Mouse (Mus musculus) right cerebral cortex, postnatal 36 days (tissue): ENCODE results near the gene RPS10-NUDT3.

Experiments
- DNase-seq, 2 experiments: peaks; one replicate each; pipeline ENCODE4 v3.0.0; 2022; ENCODE audit warnings: low spot score in 2 of 2, mixed read lengths in 1 of 2

The RPS10-NUDT3 gene

GRCm38 (mm10) chr17:27575116-27575776, 59.8 kb downstream of the RPS10-NUDT3 start:
- no peak for DNase-seq

- DNase-seq: peak in 1 of 2 experiments; percentile 61
These were observed 60.4 kb downstream of the RPS10-NUDT3 start for GRCm38 (mm10) chr17:27574470-27575115.

- no peak for DNase-seq
These were observed 61.2 kb downstream of the RPS10-NUDT3 start for GRCm38 (mm10) chr17:27573772-27574320.

DNA sequence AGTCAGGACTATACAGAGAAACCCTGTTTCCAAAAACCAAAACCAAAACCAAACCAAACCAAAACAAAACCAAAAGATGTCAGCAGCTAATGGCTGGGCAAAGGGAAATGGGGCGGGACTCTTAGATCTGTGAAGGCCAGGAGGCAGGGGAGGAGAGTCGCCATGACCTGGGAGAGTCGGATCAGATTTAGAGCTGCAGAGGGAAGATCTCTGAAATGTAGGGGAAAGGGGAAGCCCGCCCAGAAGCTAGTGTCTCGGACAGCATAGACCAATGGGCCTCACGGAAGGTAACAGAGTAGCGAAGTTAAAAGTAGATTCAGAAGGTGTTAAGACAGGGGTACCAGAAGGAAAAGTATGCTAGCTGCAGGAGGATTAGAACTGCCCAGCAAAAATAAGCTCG, 63.7 kb downstream of the RPS10-NUDT3 start:
- no peak for DNase-seq

- no peak for DNase-seq
These were observed 66.8 kb downstream of the RPS10-NUDT3 start for GRCm38 (mm10) chr17:27568228-27568627.

- no peak for DNase-seq
These were observed 69.1 kb downstream of the RPS10-NUDT3 start for GRCm38 (mm10) chr17:27565942-27566267.

GRCm38 (mm10) chr17:27565163-27565941, 69.7 kb downstream of the RPS10-NUDT3 start, which contains the start of gene AI413582:
AI413582 (minus strand) TSS chr17:27565756.
- peak; percentile 92 to 93 for DNase-seq

GRCm38 (mm10) chr17:27564391-27565162, 70.4 kb downstream of the RPS10-NUDT3 start:
- no peak for DNase-seq

- DNase-seq: no peak
These were observed 71.2 kb downstream of the RPS10-NUDT3 start for GRCm38 (mm10) chr17:27563771-27564244.

DNA sequence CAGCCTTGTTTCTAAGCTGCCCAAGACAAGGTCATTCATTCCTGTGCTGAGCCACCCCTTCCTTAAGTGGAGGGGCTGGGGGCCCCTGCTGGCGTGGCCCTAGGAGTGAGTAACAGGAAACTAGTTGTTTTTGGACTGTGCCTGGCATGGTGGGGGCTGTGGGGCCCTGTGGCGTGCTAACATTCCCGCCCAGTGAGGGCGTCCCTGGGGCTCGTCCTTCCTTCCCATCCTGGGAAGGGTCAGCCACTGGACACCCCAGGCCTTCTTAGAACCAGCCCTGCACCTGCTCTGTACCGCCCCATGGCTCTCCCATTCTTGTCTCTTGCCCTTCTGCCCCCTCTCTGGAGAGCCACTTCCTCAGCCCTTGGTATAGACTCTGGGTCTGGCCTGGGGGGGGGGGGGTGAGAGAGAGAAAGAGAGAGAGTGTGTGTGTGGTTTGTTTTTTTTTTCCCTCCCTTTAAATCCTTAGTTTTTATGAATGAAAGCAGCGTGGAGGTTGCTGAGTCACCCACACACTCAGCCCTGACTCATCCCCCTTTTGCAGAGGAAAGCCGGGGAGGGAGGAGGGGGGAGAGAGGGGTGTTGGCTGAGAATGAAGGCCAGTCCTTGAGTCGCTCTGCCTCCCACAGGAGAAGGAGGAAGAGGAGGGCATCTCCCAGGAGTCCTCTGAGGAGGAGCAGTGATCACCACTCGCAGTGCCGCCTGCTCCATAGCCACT, 73.1 kb downstream of the RPS10-NUDT3 start:
- peak; percentile 66 to 68 for DNase-seq

GRCm38 (mm10) chr17:27560926-27561480, 74.0 kb downstream of the RPS10-NUDT3 start:
- no peak for DNase-seq

GRCm38 (mm10) chr17:27559596-27559995, 75.4 kb downstream of the RPS10-NUDT3 start:
- DNase-seq: no peak

GRCm38 (mm10) chr17:27558845-27559244, 76.2 kb downstream of the RPS10-NUDT3 start:
- no peak for DNase-seq

- DNase-seq: no peak
These were observed 76.9 kb downstream of the RPS10-NUDT3 start for GRCm38 (mm10) chr17:27557927-27558661.

- DNase-seq: no peak
These were observed 77.7 kb downstream of the RPS10-NUDT3 start for GRCm38 (mm10) chr17:27557181-27557926.

DNA sequence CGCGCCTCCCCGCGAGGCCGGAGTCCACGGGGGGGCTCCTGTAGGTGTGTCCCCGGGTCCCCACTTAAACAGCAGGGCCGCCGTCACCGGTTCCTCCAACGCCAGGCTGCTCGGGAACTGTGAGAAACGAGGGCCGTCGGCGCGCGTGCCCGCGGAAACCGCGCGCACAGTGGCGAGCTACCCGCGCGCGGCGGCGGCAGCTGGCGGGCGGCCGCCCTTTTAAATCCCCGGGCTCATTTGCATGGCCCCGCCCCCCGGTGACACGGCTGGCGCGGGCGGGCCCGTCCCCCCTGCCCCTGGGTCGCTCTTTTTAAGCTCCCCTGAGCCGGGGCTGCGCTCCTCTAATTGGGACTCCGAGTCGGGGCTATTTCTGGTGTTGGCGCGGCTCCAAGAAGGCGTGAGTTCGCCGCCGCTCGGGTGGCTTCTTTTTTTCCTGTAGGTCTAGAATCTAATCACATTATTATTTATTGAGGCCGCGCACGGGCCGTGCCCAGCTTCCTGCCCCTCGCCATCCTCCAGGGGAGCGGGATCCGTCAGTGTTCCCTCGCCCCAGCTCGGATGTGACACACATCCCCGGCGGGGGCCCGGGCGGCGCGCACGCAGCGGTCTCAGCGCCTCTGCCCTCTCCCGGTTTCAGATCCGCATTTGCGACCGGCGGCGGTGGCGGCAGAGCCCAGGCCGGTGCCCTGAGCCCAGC, 78.6 kb downstream of the RPS10-NUDT3 start, which contains the start of gene Hmga1:
Gene Hmga1, plus strand, starts transcription at position 183 of the 697 bp plus-strand sequence.
- DNase-seq: peak in 1 of 2 experiments; percentile 72

DNA sequence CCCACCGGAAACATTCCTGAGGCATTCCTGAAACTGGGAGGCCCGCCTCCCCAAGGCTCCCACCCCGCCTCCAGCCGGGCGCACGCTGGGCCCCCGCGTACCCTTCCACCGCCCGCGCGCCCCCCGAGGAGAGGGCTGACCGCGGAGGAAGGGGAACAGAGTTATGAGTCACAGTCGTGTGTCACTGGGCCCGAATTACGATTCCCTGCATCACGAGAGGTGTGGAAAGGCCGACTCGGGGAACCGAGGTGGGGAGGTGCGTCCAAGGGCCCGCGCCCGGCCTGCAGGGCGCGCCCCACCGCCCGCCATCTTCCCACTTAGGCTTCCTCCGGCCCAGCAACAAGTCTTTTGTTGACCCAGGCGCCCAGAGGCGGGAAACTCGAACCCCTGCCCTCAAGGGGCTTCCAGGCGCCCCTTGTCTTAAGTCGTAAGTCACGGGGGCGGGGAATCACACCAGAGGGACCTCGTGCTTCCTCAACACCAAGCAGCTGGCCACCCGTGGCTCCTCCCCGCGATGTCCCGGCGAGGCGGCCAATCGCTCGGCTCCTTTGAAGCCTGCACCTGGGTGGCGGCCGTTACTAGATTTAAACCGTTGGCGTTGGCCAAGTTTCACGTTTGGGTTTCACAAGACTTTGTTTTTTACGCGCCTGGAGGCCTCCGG, 79.4 kb downstream of the RPS10-NUDT3 start:
- DNase-seq: no peak

DNA sequence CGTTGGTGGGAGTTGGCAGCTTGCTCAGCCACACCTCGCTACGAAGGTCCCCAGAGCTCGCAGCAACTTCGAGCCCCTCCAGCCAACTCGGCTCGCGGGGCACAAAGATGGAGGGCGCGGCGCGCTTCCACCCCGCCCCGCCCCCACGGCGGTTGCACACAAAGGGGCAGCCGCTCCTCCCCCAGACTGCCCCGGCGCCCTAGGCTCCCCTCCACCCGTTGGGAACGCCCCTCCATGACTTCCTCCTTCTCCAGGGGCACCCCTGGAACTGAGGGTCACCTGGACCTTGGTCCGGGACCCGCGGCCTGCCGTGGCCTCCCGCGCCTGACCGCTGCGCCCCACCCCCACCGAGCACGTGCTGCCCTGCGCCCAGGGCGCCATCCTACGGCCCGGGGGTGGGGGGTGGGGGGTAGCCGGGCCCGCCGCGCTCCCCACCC, 79.9 kb downstream of the RPS10-NUDT3 start:
- DNase-seq: no peak
